Mouse (Mus musculus): Measurements from ENCODE around the gene Traf4. TPM values are rescaled to one million over a fixed set of nuclear protein-coding genes. Genes with fewer than 3 reads are reported as not detected.

The Traf4 gene
- 149 and 152 TPM in 2 replicates for polyA plus RNA-seq (2016; fragmentation: Nextera tagmentation; extraction: Ambion mirVana)

GRCm38 (mm10) chr11:78164924-78165760, at the start of gene Traf4:
Traf4 (minus strand) TSS chr11:78165589.
- Histone ChIP-seq H3K36me3 (peaks cover 24% of the 10 kb centered on the region), H3K27me3 (no peaks in the 10 kb centered on the region), H3K4me3 (peak within 1 kb of the TSS; percentile 95), H3K9ac (peak within 1 kb of the TSS; percentile 99), H3K9me3 (replicated peaks) (no peaks in the 10 kb centered on the region), H3K27ac (peak within 1 kb of the TSS; percentile 97), H3K4me2 (replicated peaks) (peak within 1 kb of the TSS; percentile 84), H3K4me1 (peaks cover 29% of the 10 kb centered on the region)
- ATAC-seq (ENCODE audit: low FRiP score) = peak; percentile 81
- under 1% methylated on average over 44 of the region's 78 CpGs for WGBS

GRCm38 (mm10) chr11:78213086-78213817, 47.9 kb upstream of the Traf4 start:
- no peak overlapping the region for H3K27ac ChIP-seq
- no peaks in the 10 kb centered on the region for H3K9me3 ChIP-seq (replicated peaks)
- 94% methylated on average over 14 of the region's 14 CpGs for WGBS
- peaks cover 94% of the 10 kb centered on the region for H3K36me3 ChIP-seq
- H3K4me1 ChIP-seq = no peaks in the 10 kb centered on the region
- no peak overlapping the region for H3K4me2 ChIP-seq (replicated peaks)
- no peak overlapping the region for H3K4me3 ChIP-seq
- no peaks in the 10 kb centered on the region for H3K27me3 ChIP-seq
- no peak overlapping the region for H3K9ac ChIP-seq
- ATAC-seq (ENCODE audit: low FRiP score) = no peak

GRCm38 (mm10) chr11:78211513-78211912, 46.1 kb upstream of the Traf4 start:
- WGBS = 93% methylated on average over 5 of the region's 5 CpGs
- no peak overlapping the region for H3K4me2 ChIP-seq (replicated peaks)
- H3K9me3 ChIP-seq (replicated peaks) = no peaks in the 10 kb centered on the region
- peaks cover 96% of the 10 kb centered on the region for H3K36me3 ChIP-seq
- no peak overlapping the region for H3K27ac ChIP-seq
- H3K4me3 ChIP-seq = no peak overlapping the region
- no peak for ATAC-seq (ENCODE audit: low FRiP score)
- no peak overlapping the region for H3K9ac ChIP-seq
- no peaks in the 10 kb centered on the region for H3K27me3 ChIP-seq
- H3K4me1 ChIP-seq = no peaks in the 10 kb centered on the region

GRCm38 (mm10) chr11:78210615-78211014, 45.2 kb upstream of the Traf4 start:
- H3K36me3 ChIP-seq = peaks cover 96% of the 10 kb centered on the region
- H3K9ac ChIP-seq = no peak overlapping the region
- no peak overlapping the region for H3K4me3 ChIP-seq
- no peak overlapping the region for H3K4me2 ChIP-seq (replicated peaks)
- no peak overlapping the region for H3K27ac ChIP-seq
- no peaks in the 10 kb centered on the region for H3K27me3 ChIP-seq
- WGBS = 67% methylated on average over 7 of the region's 7 CpGs
- no peaks in the 10 kb centered on the region for H3K9me3 ChIP-seq (replicated peaks)
- ATAC-seq (ENCODE audit: low FRiP score) = no peak
- no peaks in the 10 kb centered on the region for H3K4me1 ChIP-seq

- Histone ChIP-seq H3K36me3 (peaks cover 95% of the 10 kb centered on the region), H3K9me3 (replicated peaks) (no peaks in the 10 kb centered on the region), H3K4me2 (replicated peaks) (no peak overlapping the region), H3K9ac (no peak overlapping the region), H3K27me3 (no peaks in the 10 kb centered on the region), H3K4me3 (no peak overlapping the region), H3K27ac (no peak overlapping the region), H3K4me1 (no peaks in the 10 kb centered on the region)
- ATAC-seq (ENCODE audit: low FRiP score) = no peak
- WGBS = 96% methylated on average over 6 of the region's 6 CpGs
Measured at GRCm38 (mm10) chr11:78209886-78210285, 44.5 kb upstream of the Traf4 start.

GRCm38 (mm10) chr11:78207190-78207589, 41.8 kb upstream of the Traf4 start:
- peaks cover 2% of the 10 kb centered on the region; the same call in 1 of the 2 replicates for H3K4me1 ChIP-seq
- peaks cover 82% of the 10 kb centered on the region for H3K36me3 ChIP-seq
- H3K9me3 ChIP-seq (replicated peaks) = no peaks in the 10 kb centered on the region
- H3K27ac ChIP-seq = no peak overlapping the region; the same call in 1 of the 2 replicates
- no peak overlapping the region for H3K4me3 ChIP-seq
- ATAC-seq (ENCODE audit: low FRiP score) = no peak
- H3K27me3 ChIP-seq = no peaks in the 10 kb centered on the region
- 76% methylated on average over 7 of the region's 7 CpGs for WGBS
- H3K4me2 ChIP-seq (replicated peaks) = no peak overlapping the region
- H3K9ac ChIP-seq = no peak overlapping the region

GRCm38 (mm10) chr11:78205361-78206206, 40.2 kb upstream of the Traf4 start:
- Histone ChIP-seq H3K9ac (0 out of 2 replicates have a peak overlapping the region, but pooled peaks have one; percentile 18), H3K4me1 (peaks cover 2% of the 10 kb centered on the region; the same call in 1 of the 2 replicates), H3K4me3 (no peak overlapping the region), H3K27ac (peak overlapping the region; percentile 65), H3K9me3 (replicated peaks) (no peaks in the 10 kb centered on the region), H3K4me2 (replicated peaks) (no peak overlapping the region), H3K36me3 (peaks cover 68% of the 10 kb centered on the region), H3K27me3 (no peaks in the 10 kb centered on the region)
- WGBS = 65% methylated on average over 13 of the region's 13 CpGs
- ATAC-seq (ENCODE audit: low FRiP score) = no peak

- H3K36me3 ChIP-seq = peaks cover 55% of the 10 kb centered on the region
Measured at GRCm38 (mm10) chr11:78204287-78204686, 38.9 kb upstream of the Traf4 start.

GRCm38 (mm10) chr11:78202372-78202771, 37.0 kb upstream of the Traf4 start:
- Histone ChIP-seq H3K27ac (no peak overlapping the region), H3K9me3 (replicated peaks) (no peaks in the 10 kb centered on the region), H3K4me3 (no peak overlapping the region), H3K36me3 (peaks cover 36% of the 10 kb centered on the region), H3K4me2 (replicated peaks) (no peak overlapping the region), H3K4me1 (peaks cover 2% of the 10 kb centered on the region; the same call in 1 of the 2 replicates), H3K9ac (no peak overlapping the region), H3K27me3 (no peaks in the 10 kb centered on the region)
- ATAC-seq (ENCODE audit: low FRiP score) = no peak
- whole genome bisulfite sequencing = 93% methylated on average over 3 of the region's 3 CpGs

More at GRCm38 (mm10) chr11:78204287-78204686, 38.9 kb upstream of the Traf4 start:
- H3K4me1 ChIP-seq = peaks cover 2% of the 10 kb centered on the region; the same call in 1 of the 2 replicates
- 75% methylated on average over 6 of the region's 6 CpGs for WGBS
- H3K4me3 ChIP-seq = no peak overlapping the region
- no peak overlapping the region for H3K4me2 ChIP-seq (replicated peaks)
- H3K27me3 ChIP-seq = no peaks in the 10 kb centered on the region
- ATAC-seq (ENCODE audit: low FRiP score) = peak; percentile 35; the same call in 1 of the 2 replicates
- no peaks in the 10 kb centered on the region for H3K9me3 ChIP-seq (replicated peaks)
- no peak overlapping the region for H3K27ac ChIP-seq
- H3K9ac ChIP-seq = no peak overlapping the region

GRCm38 (mm10) chr11:78195101-78195863, 29.9 kb upstream of the Traf4 start:
- 59% methylated on average over 23 of the region's 23 CpGs for WGBS

More at GRCm38 (mm10) chr11:78195101-78195863, 29.9 kb upstream of the Traf4 start:
- Histone ChIP-seq H3K4me2 (replicated peaks) (peak overlapping the region; percentile 51), H3K4me3 (peak overlapping the region; percentile 34), H3K9me3 (replicated peaks) (no peaks in the 10 kb centered on the region), H3K36me3 (peaks cover 29% of the 10 kb centered on the region), H3K4me1 (peaks cover 12% of the 10 kb centered on the region), H3K9ac (0 out of 2 replicates have a peak overlapping the region, but pooled peaks have one; percentile 41), H3K27me3 (no peaks in the 10 kb centered on the region), H3K27ac (no peak overlapping the region)
- no peak for ATAC-seq (ENCODE audit: low FRiP score)
